ENCODE assay signal across 8 mouse cellular contexts in genomic region chr2:149158434-149158833, GRCm38 (mm10).
DNase-seq lines count a peak whose midpoint lies in the region; ATAC-seq lines count a peak whose summit lies in the region.
"Not testable (repeated sequence)": the region's sequence is repeated elsewhere in the genome, so short reads cannot be mapped to it uniquely, and the experiment has no call there.

No protein-coding gene starts in this region.

- peak; percentile 2 for DNase-seq in A20 (ENCODE audit: low read depth, low spot score)
- DNase-seq in WW6 (ENCODE audit: low read depth, low spot score), result peak; percentile 7
- peak; percentile 39 for DNase-seq in embryo, embryonic 9.5 days (ENCODE audit: extremely low spot score)
- peak; percentile 16 for DNase-seq in hindbrain, embryonic 10.5 days (ENCODE audit: low spot score)
- peak; percentile 9 for DNase-seq in kidney, adult 9 months
- DNase-seq in left cerebral cortex, postnatal 25 days (ENCODE audit: low spot score in 2 of 2), result peak; percentile 1 to 2
- DNase-seq in right cerebral cortex, postnatal 14 days, result peak; percentile 4

- H3K4me1 ChIP-seq in hindbrain, embryonic 10.5 days (replicated peaks); midbrain, embryonic 13.5 days (replicated peaks): not testable (repeated sequence)

- 28% methylated on average over 7 of the region's 7 CpGs for WGBS in hindbrain, embryonic 10.5 days
- WGBS in midbrain, embryonic 13.5 days, result 28% methylated on average over 7 of the region's 7 CpGs

- intact Hi-C loops in left cerebral cortex, postnatal 25 days (cut with DNase I), result not testable (repeated sequence)

- H3K9ac ChIP-seq in midbrain, embryonic 13.5 days (replicated peaks), result not testable (repeated sequence)

- H3K36me3 ChIP-seq in hindbrain, embryonic 10.5 days; midbrain, embryonic 13.5 days: not testable (repeated sequence)

- peak; percentile 48; the same call in 1 of the 2 replicates for ATAC-seq in midbrain, embryonic 13.5 days

- H3K9me3 ChIP-seq in hindbrain, embryonic 10.5 days, result peaks cover 12% of the 10 kb centered on the region; the same call in 1 of the 2 replicates
- H3K9me3 ChIP-seq in midbrain, embryonic 13.5 days, result not testable (repeated sequence)

- not testable (repeated sequence) for H3K27ac ChIP-seq in hindbrain, embryonic 10.5 days; midbrain, embryonic 13.5 days

- not testable (repeated sequence) for H3K4me3 ChIP-seq in hindbrain, embryonic 10.5 days; midbrain, embryonic 13.5 days (replicated peaks)

- not testable (repeated sequence) for H3K4me2 ChIP-seq in midbrain, embryonic 13.5 days (replicated peaks)

- H3K27me3 ChIP-seq in hindbrain, embryonic 10.5 days (ENCODE audit: insufficient read depth, poor library complexity, severe bottlenecking); midbrain, embryonic 13.5 days: not testable (repeated sequence)
